Mouse (Mus musculus) liver, postnatal 0 days (tissue): ENCODE measurements around the gene Tspo2. TPM values are rescaled to one million over a fixed set of nuclear protein-coding genes. Genes with fewer than 3 reads are reported as not detected.
"Not testable (repeated sequence)": the region's sequence is repeated elsewhere in the genome, so short reads cannot be mapped to it uniquely, and the experiment has no call there.

Source experiments
- ATAC-seq: fragments of 200-750 bp; cut with Nextera tagmentation; 2 replicates; pipeline ENCODE4 v1.8.0; 2017; ENCODE audit warnings: mild to moderate bottlenecking, moderate library complexity
- DNase-seq: peaks from one replicate; pipeline ENCODE4 v3.0.0-alpha.2; 2016
- H3K27ac ChIP-seq: fragments of 300-500 bp; sonication (generic); 2 replicates; pipeline ENCODE4 v1.5.1; 2014; ENCODE audit warnings: antibody characterized with exemption, moderate library complexity, mild to moderate bottlenecking, low read depth
- H3K27me3 ChIP-seq: fragments of 300-500 bp; sonication (generic); 2 replicates; pipeline ENCODE4 v1.6.1; 2014; ENCODE audit warnings: low read length, control low read depth, mixed read lengths; ENCODE audit not compliant: insufficient read depth
- H3K36me3 ChIP-seq: fragments of 300-500 bp; sonication (generic); replicated peaks from 2 replicates; pipeline ENCODE4 v1.6.1; 2014; ENCODE audit warnings: mild to moderate bottlenecking, control low read depth, low read length, moderate library complexity, mixed read lengths; ENCODE audit not compliant: insufficient read depth
- H3K4me1 ChIP-seq: fragments of 300-500 bp; sonication (generic); 2 replicates; pipeline ENCODE4 v1.6.1; 2014; ENCODE audit warnings: antibody characterized with exemption, mild to moderate bottlenecking, control low read depth; ENCODE audit not compliant: insufficient read depth
- H3K4me2 ChIP-seq: fragments of 300-500 bp; sonication (generic); 2 replicates; pipeline ENCODE4 v1.6.1; 2014; ENCODE audit warnings: low read depth, mild to moderate bottlenecking, low read length, moderate library complexity, mixed read lengths
- H3K4me3 ChIP-seq: fragments of 300-500 bp; sonication (generic); 2 replicates; pipeline ENCODE4 v1.5.1; 2014; ENCODE audit warnings: low read depth, low read length
- H3K9ac ChIP-seq: fragments of 300-500 bp; sonication (generic); replicated peaks from 2 replicates; pipeline ENCODE4 v1.6.1; 2014; ENCODE audit warnings: mild to moderate bottlenecking, moderate library complexity
- H3K9me3 ChIP-seq: fragments of 300-500 bp; sonication (generic); 2 replicates; pipeline ENCODE4 v1.6.1; 2016; ENCODE audit warnings: mild to moderate bottlenecking, control low read depth, low read length, mixed read lengths
- CTCF ChIP-seq: sonication (generic); IDR thresholded peaks from 2 replicates; pipeline ENCODE4 v1.5.1; 2016; ENCODE audit warnings: antibody characterized with exemption, low read depth
- EP300 ChIP-seq: IDR thresholded peaks from 2 replicates; pipeline ENCODE4 v1.6.1; 2016; ENCODE audit warnings: antibody characterized with exemption, low read depth, mild to moderate bottlenecking
- WGBS: fragments of 180-500 bp; shearing (Covaris S2); extraction: QIAGEN DNeasy Blood & Tissue Kit; methylation state at CpG from one replicate; pipeline ENCODE4 v1.1.7; 2014; ENCODE audit not compliant: insufficient replicate concordance; 5-methylcytosine and 5-hydroxymethylcytosine counted together
- polyA plus RNA-seq: library from polyadenylated mRNA; unstranded; fragments of >200 nt; fragmentation: Nextera tagmentation; extraction: Ambion mirVana; gene quantifications from 2 replicates; pipeline ENCODE4 v1.2.1, GENCODE M21; 2015

The Tspo2 gene
- polyA plus RNA-seq, 1 experiment from 2014 or later, result 61.1 TPM

DNA sequence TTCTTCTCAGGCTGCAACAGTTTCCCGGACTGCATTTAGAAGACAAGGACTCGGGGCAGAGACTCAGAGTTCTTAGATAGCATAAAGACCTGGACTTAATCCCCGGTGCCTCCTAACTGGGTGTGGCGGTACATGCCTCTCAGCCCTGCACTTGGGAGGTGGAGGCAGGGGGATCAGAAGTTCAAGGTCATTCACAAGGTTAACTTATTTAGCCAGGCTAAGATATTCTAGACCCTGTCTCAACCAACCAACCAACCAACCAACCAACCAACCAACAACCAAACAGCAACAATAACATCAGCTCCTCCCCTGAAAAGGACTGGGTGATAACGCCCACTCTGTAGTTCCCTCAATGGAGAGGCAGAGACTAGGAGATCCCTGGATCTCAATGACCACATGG is 32.9 kb upstream of the Tspo2 start:
- H3K9ac ChIP-seq, result no peak overlapping the region
- no peaks in the 10 kb centered on the region for H3K36me3 ChIP-seq
- 81% methylated on average over 5 of the region's 5 CpGs for WGBS
- DNase-seq (no peak), ATAC-seq (no peak)
- H3K4me1 ChIP-seq, result no peaks in the 10 kb centered on the region
- H3K9me3 ChIP-seq, result no peaks in the 10 kb centered on the region
- no peak for TF ChIP-seq CTCF
- TF ChIP-seq EP300, result no peak
- no peak overlapping the region for H3K27ac ChIP-seq
- H3K4me3 ChIP-seq, result no peak overlapping the region
- no peaks in the 10 kb centered on the region for H3K27me3 ChIP-seq
- no peak overlapping the region for H3K4me2 ChIP-seq

DNA sequence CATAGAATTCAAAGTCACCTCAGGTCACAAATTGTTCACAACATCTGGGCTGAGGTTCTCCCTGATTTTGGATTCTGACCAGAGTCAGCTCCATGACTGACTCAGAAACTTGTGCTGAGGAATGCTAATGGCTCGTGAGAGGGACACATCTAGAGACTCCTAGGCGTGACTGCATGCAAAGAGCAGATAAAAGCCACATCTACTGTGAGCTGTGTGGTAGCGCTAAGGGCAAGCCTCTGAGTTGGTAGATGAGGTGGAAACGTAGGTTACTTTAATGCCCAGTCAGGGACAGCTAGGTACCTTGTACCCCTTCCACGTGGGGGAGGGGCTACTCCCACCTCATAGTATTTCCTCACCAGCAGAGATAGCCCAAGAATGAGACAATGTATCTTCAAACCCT is 32.4 kb upstream of the Tspo2 start:
- WGBS, result 60% methylated on average over 5 of the region's 5 CpGs
- ATAC-seq (no peak), DNase-seq (no peak)
- Histone ChIP-seq H3K9me3 (no peaks in the 10 kb centered on the region), H3K36me3 (no peaks in the 10 kb centered on the region), H3K4me2 (no peak overlapping the region), H3K4me3 (no peak overlapping the region), H3K27ac (no peak overlapping the region), H3K9ac (no peak overlapping the region), H3K4me1 (no peaks in the 10 kb centered on the region), H3K27me3 (no peaks in the 10 kb centered on the region)
- TF ChIP-seq CTCF (no peak), EP300 (no peak)

DNA sequence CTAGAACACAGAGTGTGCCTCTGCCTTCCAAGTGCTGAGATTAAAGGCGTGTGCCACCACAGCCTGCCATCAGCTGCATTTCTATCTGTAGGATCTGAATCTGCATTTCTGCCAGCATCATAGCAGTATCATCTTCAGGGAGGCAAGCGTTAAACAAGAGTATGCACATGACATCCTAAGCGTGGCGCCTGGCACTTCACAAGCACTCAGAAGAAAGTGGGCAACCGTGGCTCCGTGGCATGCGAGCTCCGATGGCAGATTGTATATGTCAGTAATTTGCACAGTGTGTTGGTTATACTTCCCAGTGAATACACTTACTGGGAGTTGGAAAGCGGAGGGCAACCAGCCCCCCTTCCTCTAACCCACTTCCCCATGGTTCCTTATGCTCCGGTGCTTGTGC is 28.6 kb upstream of the Tspo2 start:
- no peak for ATAC-seq
- Histone ChIP-seq H3K9me3 (no peaks in the 10 kb centered on the region), H3K9ac (no peak overlapping the region), H3K27me3 (no peaks in the 10 kb centered on the region), H3K4me3 (no peak overlapping the region), H3K27ac (no peak overlapping the region), H3K36me3 (no peaks in the 10 kb centered on the region), H3K4me1 (no peaks in the 10 kb centered on the region), H3K4me2 (no peak overlapping the region)
- TF ChIP-seq EP300, result no peak
- TF ChIP-seq CTCF, result no peak
- WGBS, result 85% methylated on average over 10 of the region's 10 CpGs
- no peak for DNase-seq

DNA sequence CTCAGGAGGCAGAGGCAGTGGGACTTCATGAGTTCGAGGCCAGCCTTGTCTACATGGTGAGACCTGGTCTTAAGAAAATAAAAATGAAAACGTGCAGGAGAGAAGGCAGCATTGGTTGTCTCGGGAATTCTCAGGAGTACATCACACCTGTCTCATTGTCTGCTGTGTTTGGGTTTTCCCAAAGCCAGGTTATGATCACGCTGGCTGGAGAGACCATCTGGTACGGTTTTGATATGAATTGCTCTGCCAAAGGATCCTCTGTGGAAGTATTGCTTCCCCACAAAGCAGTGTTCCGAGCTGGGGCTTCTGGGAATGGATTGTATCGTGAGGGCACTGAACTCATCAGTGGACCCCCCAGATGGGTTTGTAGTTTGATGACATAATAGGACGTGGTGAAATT is 24.1 kb upstream of the Tspo2 start:
- TF ChIP-seq EP300 (no peak), CTCF (no peak)
- Histone ChIP-seq H3K4me3 (no peak overlapping the region), H3K27me3 (no peaks in the 10 kb centered on the region), H3K4me2 (no peak overlapping the region), H3K4me1 (no peaks in the 10 kb centered on the region), H3K9me3 (no peaks in the 10 kb centered on the region), H3K27ac (no peak overlapping the region), H3K36me3 (no peaks in the 10 kb centered on the region), H3K9ac (no peak overlapping the region)
- ATAC-seq, result no peak
- DNase-seq, result no peak
- WGBS, result 75% methylated on average over 8 of the region's 8 CpGs

DNA sequence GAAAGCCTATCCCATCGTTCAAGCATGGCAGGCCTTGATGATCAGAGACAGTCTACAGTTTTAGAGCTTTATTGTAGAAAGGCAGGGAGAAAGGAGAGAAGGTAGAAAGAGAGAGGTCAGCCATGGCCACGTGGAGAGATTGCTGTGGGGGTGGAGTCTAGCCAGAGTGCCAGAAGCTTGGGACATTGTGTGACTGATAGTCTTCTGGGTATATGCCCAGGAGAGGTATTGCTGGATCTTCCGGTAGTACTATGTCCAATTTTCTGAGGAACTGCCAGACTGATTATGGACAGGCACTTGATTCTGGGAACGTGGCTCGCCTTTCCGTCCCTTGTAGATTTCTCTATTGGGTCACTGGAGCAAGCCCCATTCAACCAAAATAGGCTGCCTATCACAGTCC is 23.0 kb upstream of the Tspo2 start:
- H3K36me3 ChIP-seq, H3K4me3 ChIP-seq, H3K4me2 ChIP-seq, H3K9ac ChIP-seq, ATAC-seq, H3K27ac ChIP-seq, DNase-seq, H3K9me3 ChIP-seq, H3K4me1 ChIP-seq, H3K27me3 ChIP-seq: not testable (repeated sequence)
- WGBS, result 78% methylated on average over 6 of the region's 6 CpGs

DNA sequence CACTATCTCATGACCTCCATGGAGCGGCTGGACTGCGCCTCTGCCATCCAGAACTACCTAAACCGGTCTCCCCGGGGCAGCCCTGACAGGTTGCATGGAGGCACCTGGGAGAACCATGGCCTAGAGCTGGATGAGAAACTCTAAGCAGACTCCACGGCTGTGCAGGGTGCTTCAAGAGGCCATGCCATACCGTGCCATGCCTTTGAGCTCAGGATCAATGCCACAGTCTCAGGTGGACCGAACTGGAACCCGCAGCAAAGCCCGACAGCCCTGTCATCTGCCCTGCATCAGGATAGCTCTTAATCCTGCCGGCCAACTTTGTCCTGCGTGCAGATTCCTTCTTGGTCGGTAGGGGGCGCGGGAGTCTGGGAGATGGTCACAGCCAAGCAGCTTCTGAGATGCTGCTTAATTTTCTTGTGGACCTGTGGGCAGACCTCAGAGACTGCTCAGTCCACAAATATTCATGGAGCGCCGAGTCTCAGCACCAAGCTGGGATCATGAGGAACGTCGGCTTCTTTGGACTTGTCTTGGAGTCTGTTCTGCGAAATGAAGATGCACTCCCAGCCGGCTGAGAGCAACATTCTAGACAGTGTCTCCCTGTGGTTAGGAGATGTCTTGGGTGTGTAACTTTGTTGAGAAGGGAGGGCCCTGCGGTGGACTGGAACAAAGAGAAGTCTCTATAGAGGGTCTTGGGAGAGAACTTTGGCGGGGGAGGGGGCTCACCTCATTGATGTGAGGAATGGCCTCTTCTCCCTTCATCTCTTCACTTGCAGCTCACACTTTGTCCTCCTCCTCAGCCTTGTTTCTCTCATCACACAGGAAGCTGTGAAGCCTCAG is 16.3 kb upstream of the Tspo2 start:
- TF ChIP-seq EP300, result no peak
- peak; percentile 98 for TF ChIP-seq CTCF
- H3K27me3 ChIP-seq, result no peaks in the 10 kb centered on the region
- no peaks in the 10 kb centered on the region for H3K36me3 ChIP-seq
- DNase-seq (peak; percentile 88), ATAC-seq (peak; percentile 82)
- H3K4me2 ChIP-seq, result peak overlapping the region; percentile 63
- no peaks in the 10 kb centered on the region for H3K9me3 ChIP-seq
- H3K4me1 ChIP-seq, result peaks cover 10% of the 10 kb centered on the region
- H3K9ac ChIP-seq, result peak overlapping the region; percentile 26; the same call in 1 of the 2 replicates
- H3K4me3 ChIP-seq, result peak overlapping the region; percentile 6
- no peak overlapping the region for H3K27ac ChIP-seq
- WGBS, result 11% methylated on average over 22 of the region's 22 CpGs
